Mouse (Mus musculus): ENCODE measurements around the gene Dll3.

The Dll3 gene

GRCm38 (mm10) chr7:28277615-28278278, 24.3 kb downstream of the Dll3 start, which contains the start of gene Eid2b:
Eid2b (plus strand) TSS chr7:28277739.
- TF ChIP-seq GATA4 (IDR thresholded peaks at IDR 0.05; ENCODE audit: insufficient replicate concordance, low read length), result no peak

- TF ChIP-seq GATA4 (IDR thresholded peaks at IDR 0.05; ENCODE audit: insufficient replicate concordance, low read length), result no peak
Measured at GRCm38 (mm10) chr7:28277237-28277614, 24.8 kb downstream of the Dll3 start.

- no peak for TF ChIP-seq GATA4 (IDR thresholded peaks at IDR 0.05; ENCODE audit: insufficient replicate concordance, low read length)
Measured at GRCm38 (mm10) chr7:28271761-28272160, 30.3 kb downstream of the Dll3 start.

- TF ChIP-seq GATA4 (IDR thresholded peaks at IDR 0.05; ENCODE audit: insufficient replicate concordance, low read length), result no peak
Measured at GRCm38 (mm10) chr7:28269355-28269754, 32.7 kb downstream of the Dll3 start.

GRCm38 (mm10) chr7:28268576-28268975, 33.5 kb downstream of the Dll3 start:
- no peak for TF ChIP-seq GATA4 (IDR thresholded peaks at IDR 0.05; ENCODE audit: insufficient replicate concordance, low read length)

- no peak for TF ChIP-seq GATA4 (IDR thresholded peaks at IDR 0.05; ENCODE audit: insufficient replicate concordance, low read length)
Measured at GRCm38 (mm10) chr7:28268042-28268531, 34.0 kb downstream of the Dll3 start.

- no peak for TF ChIP-seq GATA4 (IDR thresholded peaks at IDR 0.05; ENCODE audit: insufficient replicate concordance, low read length)
Measured at GRCm38 (mm10) chr7:28267129-28268041, 34.7 kb downstream of the Dll3 start, which contains the start of gene Eid2. Eid2 (plus strand) TSS chr7:28267881.

- no peak for TF ChIP-seq GATA4 (IDR thresholded peaks at IDR 0.05; ENCODE audit: insufficient replicate concordance, low read length)
Measured at GRCm38 (mm10) chr7:28265391-28265790, 36.6 kb downstream of the Dll3 start.

- TF ChIP-seq GATA4 (IDR thresholded peaks at IDR 0.05; ENCODE audit: insufficient replicate concordance, low read length), result no peak
Measured at GRCm38 (mm10) chr7:28263786-28264185, 38.3 kb downstream of the Dll3 start.

GRCm38 (mm10) chr7:28262861-28263260, 39.2 kb downstream of the Dll3 start:
- no peak for TF ChIP-seq GATA4 (IDR thresholded peaks at IDR 0.05; ENCODE audit: insufficient replicate concordance, low read length)

- no peak for TF ChIP-seq GATA4 (IDR thresholded peaks at IDR 0.05; ENCODE audit: insufficient replicate concordance, low read length)
Measured at GRCm38 (mm10) chr7:28255476-28255875, 46.6 kb downstream of the Dll3 start.

- no peak for TF ChIP-seq GATA4 (IDR thresholded peaks at IDR 0.05; ENCODE audit: insufficient replicate concordance, low read length)
Measured at GRCm38 (mm10) chr7:28254591-28254990, 47.4 kb downstream of the Dll3 start.

- no peak for TF ChIP-seq GATA4 (IDR thresholded peaks at IDR 0.05; ENCODE audit: insufficient replicate concordance, low read length)
Measured at GRCm38 (mm10) chr7:28251976-28252375, 50.1 kb downstream of the Dll3 start.

GRCm38 (mm10) chr7:28248957-28249356, 53.1 kb downstream of the Dll3 start:
- no peak for TF ChIP-seq GATA4 (IDR thresholded peaks at IDR 0.05; ENCODE audit: insufficient replicate concordance, low read length)
